Mouse (Mus musculus) CH12.LX (cell line): ENCODE measurements around the gene Icam5.

Experiments used
- CHD1 ChIP-seq: IDR thresholded peaks from 2 replicates; pipeline ENCODE4 v1.6.1; 2012; ENCODE audit warnings: low read depth, low read length, improper control_type of control experiment, inconsistent platforms
- CTCF ChIP-seq, 2 experiments: IDR thresholded peaks in 1 of 2; conservative IDR thresholded peaks in 1 of 2; 2 replicates each; pipeline ENCODE4 v1.5.1; 2011 to 2012; ENCODE audit warnings: low read depth in 2 of 2, low read length in 2 of 2, improper control_type of control experiment in 1 of 2, inconsistent platforms in 1 of 2, mild to moderate bottlenecking in 1 of 2, moderate library complexity in 1 of 2
- E2F4 ChIP-seq: IDR thresholded peaks from 2 replicates; pipeline ENCODE4 v1.6.1; 2011; ENCODE audit warnings: low read depth, low read length, improper control_type of control experiment; ENCODE audit not compliant: insufficient replicate concordance
- EP300 ChIP-seq: IDR thresholded peaks from 2 replicates; pipeline ENCODE4 v1.6.1; 2011; ENCODE audit warnings: low read length, improper control_type of control experiment
- JUND ChIP-seq: conservative IDR thresholded peaks from 2 replicates; pipeline ENCODE4 v1.6.1; 2011; ENCODE audit warnings: low read depth, low read length, improper control_type of control experiment
- MAFK ChIP-seq: IDR thresholded peaks from 2 replicates; pipeline ENCODE4 v1.6.1; 2011; ENCODE audit warnings: low read length, improper control_type of control experiment; ENCODE audit not compliant: insufficient replicate concordance
- MXI1 ChIP-seq: IDR thresholded peaks from 2 replicates; pipeline ENCODE4 v1.6.1; 2011; ENCODE audit warnings: mild to moderate bottlenecking, low read depth, low read length, improper control_type of control experiment
- MYC ChIP-seq: IDR thresholded peaks from 2 replicates; pipeline ENCODE4 v1.6.1; 2011; ENCODE audit warnings: low read depth, mild to moderate bottlenecking, improper control_type of control experiment, low read length
- NRF1 ChIP-seq: IDR thresholded peaks from 2 replicates; pipeline ENCODE4 v1.6.1; 2014; ENCODE audit warnings: low read depth, mild to moderate bottlenecking, inconsistent platforms, low read length, improper control_type of control experiment, moderate library complexity
- PAX5 ChIP-seq: IDR thresholded peaks from 2 replicates; pipeline ENCODE4 v1.6.1; 2012; ENCODE audit warnings: low read length, inconsistent platforms, mixed read lengths
- POLR2A ChIP-seq: IDR thresholded peaks from 2 replicates; pipeline ENCODE4 v1.6.1; 2011; ENCODE audit warnings: low read depth, mild to moderate bottlenecking, improper control_type of control experiment, low read length

GRCm38 (mm10) chr9:21022288-21022687 is 9.6 kb upstream of the Icam5 start:
- TF ChIP-seq MYC (no peak), MXI1 (no peak), CTCF (conservative IDR thresholded peaks at IDR 0.05 in 1 of 2, IDR thresholded peaks at IDR 0.05 in 1 of 2; ENCODE audit: low read depth in 2 of 2, low read length in 2 of 2) (no peak), PAX5 (no peak), E2F4 (no peak), POLR2A (no peak), MAFK (no peak), EP300 (no peak), JUND (no peak), CHD1 (no peak), NRF1 (no peak)
